In the genomic region with DNA sequence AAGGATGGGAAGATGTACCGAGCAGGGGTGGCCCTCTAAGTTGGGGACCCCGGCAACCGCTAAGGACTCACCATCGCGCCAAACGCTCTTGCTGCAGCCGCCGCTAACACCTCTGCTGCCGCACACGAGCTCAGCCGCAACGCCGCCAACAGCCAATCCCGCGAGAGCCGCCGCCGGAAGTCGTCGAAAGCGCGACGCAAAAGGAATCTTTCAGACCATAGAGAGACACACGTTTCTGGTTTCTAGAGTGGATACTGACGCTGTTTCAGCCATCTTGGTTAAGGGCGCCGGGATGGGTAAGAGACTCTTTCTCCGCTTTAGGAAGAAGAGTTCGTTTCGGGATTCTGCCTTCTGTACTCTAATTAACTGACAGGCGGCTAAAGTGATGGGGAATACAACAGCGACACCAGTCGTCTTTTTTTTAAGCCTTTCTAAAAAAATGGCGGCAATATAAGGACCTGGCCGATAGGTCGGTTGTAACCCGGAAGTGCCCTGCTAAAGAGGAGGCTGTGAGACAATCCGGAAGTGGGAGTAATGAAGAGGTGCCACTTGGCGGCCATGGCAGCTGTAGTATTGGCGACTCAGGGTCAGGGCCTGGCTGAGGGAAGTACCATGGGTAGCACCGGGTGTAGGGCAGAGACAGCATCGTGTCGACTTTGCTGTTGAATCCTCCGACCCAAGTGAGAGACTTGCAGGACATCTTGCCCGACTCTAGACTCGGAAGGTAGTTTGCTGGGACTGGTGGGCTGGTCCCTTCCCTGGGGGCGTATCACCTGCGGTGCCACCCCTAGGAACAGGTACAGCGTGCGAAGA, we compare ENCODE assay signal across 1 mouse cellular context.
TF ChIP-seq lines count a peak whose summit lies in the region.

TSS of gene Slc39a9 (plus strand) at position 191 of the 813 bp plus-strand sequence.
TSS of gene Erh (minus strand) at position 649 of the 813 bp plus-strand sequence.

TF ChIP-seq in CH12.LX, 34 proteins besides CTCF, POLR2A, EP300 and RAD21 (continued from another document):
- no peak for TF ChIP-seq USF1 (IDR thresholded peaks at IDR 0.05; ENCODE audit: low read depth, low read length)
- TF ChIP-seq TBP (conservative IDR thresholded peaks at IDR 0.05; ENCODE audit: low read depth, low read length): peak; percentile 79
- peak; percentile 99 for TF ChIP-seq ELF1 (IDR thresholded peaks at IDR 0.05; ENCODE audit: low read depth, low read length)
- no peak for TF ChIP-seq ZKSCAN1 (IDR thresholded peaks at IDR 0.05; ENCODE audit: borderline replicate concordance, low read depth, low read length)
- TF ChIP-seq RCOR1 (conservative IDR thresholded peaks at IDR 0.05; ENCODE audit: low read depth, low read length): peak; percentile 89
- TF ChIP-seq CHD1 (IDR thresholded peaks at IDR 0.05; ENCODE audit: low read depth, low read length): 0 out of 2 replicates have a peak, but pooled peaks have one; percentile 59
- TF ChIP-seq ETS1 (conservative IDR thresholded peaks at IDR 0.05; ENCODE audit: low read depth, low read length): peak; percentile 6; the same call in 1 of the 2 replicates
- TF ChIP-seq NRF1 (IDR thresholded peaks at IDR 0.05; ENCODE audit: low read depth, low read length): peak; percentile 81
- peak; percentile 54 for TF ChIP-seq TCF12 (IDR thresholded peaks at IDR 0.05; ENCODE audit: low read depth, low read length)
- TF ChIP-seq ZNF384 (IDR thresholded peaks at IDR 0.05; ENCODE audit: low read depth, low read length): peak; percentile 81
- no peak for TF ChIP-seq SMC3 (IDR thresholded peaks at IDR 0.05; ENCODE audit: low read depth, low read length)
- TF ChIP-seq JUND (conservative IDR thresholded peaks at IDR 0.05; ENCODE audit: low read depth, low read length): no peak
- TF ChIP-seq E2F4 (IDR thresholded peaks at IDR 0.05; ENCODE audit: insufficient replicate concordance, low read depth, low read length): peak; percentile 93; the same call in 1 of the 2 replicates
- peak; percentile 97 for TF ChIP-seq SIN3A (IDR thresholded peaks at IDR 0.05; ENCODE audit: low read length)
- TF ChIP-seq UBTF (IDR thresholded peaks at IDR 0.05; ENCODE audit: low read depth, low read length): no peak
- TF ChIP-seq PAX5 (IDR thresholded peaks at IDR 0.05; ENCODE audit: low read length): no peak
- TF ChIP-seq JUN (IDR thresholded peaks at IDR 0.05; ENCODE audit: insufficient read depth, low read depth, low read length): no peak
- no peak for TF ChIP-seq MAFK (IDR thresholded peaks at IDR 0.05; ENCODE audit: insufficient replicate concordance, low read length)
- peak; percentile 78; the same call in 1 of the 2 replicates for TF ChIP-seq POLR2AphosphoS2 (IDR thresholded peaks at IDR 0.05; ENCODE audit: low read depth, low read length)
- TF ChIP-seq NELFE (IDR thresholded peaks at IDR 0.05; ENCODE audit: low read depth, low read length): peak; percentile 80
- TF ChIP-seq ZMIZ1 (IDR thresholded peaks at IDR 0.05; ENCODE audit: low read depth, low read length): peak; percentile 86
- peak; percentile 76 for TF ChIP-seq MAX (IDR thresholded peaks at IDR 0.05; ENCODE audit: low read length)
- peak; percentile 58 for TF ChIP-seq BHLHE40 (IDR thresholded peaks at IDR 0.05; ENCODE audit: low read depth, low read length)
- TF ChIP-seq CHD2 (IDR thresholded peaks at IDR 0.05; ENCODE audit: low read length): peak; percentile 99
- peak; percentile 97 for TF ChIP-seq MYC (IDR thresholded peaks at IDR 0.05; ENCODE audit: low read depth, low read length)
- no peak for TF ChIP-seq USF2 (conservative IDR thresholded peaks at IDR 0.05; ENCODE audit: low read depth, low read length)
- TF ChIP-seq MAZ (IDR thresholded peaks at IDR 0.05; ENCODE audit: low read depth, low read length): no peak
- TF ChIP-seq IRF4 (IDR thresholded peaks at IDR 0.05; ENCODE audit: low read depth, low read length): peak; percentile 71
